Mouse (Mus musculus): ENCODE measurements at regions not wholly inside any gene's neighbourhood (a gene's known extent, or its start where the extent isn't known, plus 50 kb on each side); places are given as distances from the start of the nearest gene placed in this dataset.
A peak's percentile ranks its signal among the peaks of the same experiment; 100 is the strongest.
"Not testable (repeated sequence)": the region's sequence is repeated elsewhere in the genome, so short reads cannot be mapped to it uniquely, and the experiment has no call there.

- no peak for DNase-seq (ENCODE audit: low spot score)
- H3K27ac ChIP-seq (replicated peaks; ENCODE audit: low read depth, low read length), result no peak overlapping the region
- no peaks in the 10 kb centered on the region for H3K4me1 ChIP-seq (ENCODE audit: control insufficient read depth, insufficient read depth, low read length)
- H3K9ac ChIP-seq (ENCODE audit: low read length), result no peak overlapping the region
- no peak for ATAC-seq (ENCODE audit: insufficient number of reproducible peaks, low FRiP score, low TSS enrichment, low read depth)
- H3K27me3 ChIP-seq (ENCODE audit: control insufficient read depth, insufficient read depth, low read length), result no peaks in the 10 kb centered on the region
- H3K36me3 ChIP-seq (ENCODE audit: control insufficient read depth, insufficient read depth, low read length), result no peaks in the 10 kb centered on the region
- no peak overlapping the region for H3K4me2 ChIP-seq (ENCODE audit: low read depth, severe bottlenecking)
- H3K9me3 ChIP-seq (ENCODE audit: control insufficient read depth, low read length), result no peaks in the 10 kb centered on the region
- H3K4me3 ChIP-seq (ENCODE audit: low read depth, low read length), result no peak overlapping the region
- WGBS, result 91% methylated on average over 4 of the region's 4 CpGs
Measured at GRCm38 (mm10) chr6:48224206-48224605, 137.8 kb upstream of the Zfp746 start.

- Histone ChIP-seq H3K27me3 (ENCODE audit: control insufficient read depth, insufficient read depth, low read length) (no peaks in the 10 kb centered on the region), H3K4me3 (ENCODE audit: low read depth, low read length) (no peak overlapping the region), H3K9me3 (ENCODE audit: control insufficient read depth, low read length) (no peaks in the 10 kb centered on the region), H3K9ac (ENCODE audit: low read length) (no peak overlapping the region), H3K36me3 (ENCODE audit: control insufficient read depth, insufficient read depth, low read length) (no peaks in the 10 kb centered on the region), H3K27ac (replicated peaks; ENCODE audit: low read depth, low read length) (no peak overlapping the region), H3K4me2 (ENCODE audit: low read depth, severe bottlenecking) (no peak overlapping the region), H3K4me1 (ENCODE audit: control insufficient read depth, insufficient read depth, low read length) (no peaks in the 10 kb centered on the region)
- DNase-seq (ENCODE audit: low spot score) (no peak), ATAC-seq (ENCODE audit: insufficient number of reproducible peaks, low FRiP score, low TSS enrichment, low read depth) (no peak)
Measured at GRCm38 (mm10) chr6:48222971-48223370, 136.6 kb upstream of the Zfp746 start.

GRCm38 (mm10) chr6:48221806-48222205, 135.4 kb upstream of the Zfp746 start:
- DNase-seq (ENCODE audit: low spot score); H3K4me1 ChIP-seq (ENCODE audit: control insufficient read depth, insufficient read depth, low read length); H3K9me3 ChIP-seq (ENCODE audit: control insufficient read depth, low read length); H3K27ac ChIP-seq (replicated peaks; ENCODE audit: low read depth, low read length); H3K36me3 ChIP-seq (ENCODE audit: control insufficient read depth, insufficient read depth, low read length); H3K4me3 ChIP-seq (ENCODE audit: low read depth, low read length); H3K4me2 ChIP-seq (ENCODE audit: low read depth, severe bottlenecking); H3K27me3 ChIP-seq (ENCODE audit: control insufficient read depth, insufficient read depth, low read length); H3K9ac ChIP-seq (ENCODE audit: low read length); ATAC-seq (ENCODE audit: insufficient number of reproducible peaks, low FRiP score, low TSS enrichment, low read depth): not testable (repeated sequence)
- 64% methylated on average over 1 of the region's 1 CpGs for WGBS

GRCm38 (mm10) chr6:48215212-48215611, 128.8 kb upstream of the Zfp746 start:
- DNase-seq (ENCODE audit: low spot score) (no peak), ATAC-seq (ENCODE audit: insufficient number of reproducible peaks, low FRiP score, low TSS enrichment, low read depth) (no peak)
- 82% methylated on average over 4 of the region's 4 CpGs for WGBS
- H3K9ac ChIP-seq (ENCODE audit: low read length), result no peak overlapping the region
- H3K4me2 ChIP-seq (ENCODE audit: low read depth, severe bottlenecking), result no peak overlapping the region
- no peaks in the 10 kb centered on the region for H3K36me3 ChIP-seq (ENCODE audit: control insufficient read depth, insufficient read depth, low read length)
- no peaks in the 10 kb centered on the region for H3K4me1 ChIP-seq (ENCODE audit: control insufficient read depth, insufficient read depth, low read length)
- H3K27me3 ChIP-seq (ENCODE audit: control insufficient read depth, insufficient read depth, low read length), result no peaks in the 10 kb centered on the region
- H3K9me3 ChIP-seq (ENCODE audit: control insufficient read depth, low read length), result no peaks in the 10 kb centered on the region
- H3K27ac ChIP-seq (replicated peaks; ENCODE audit: low read depth, low read length), result no peak overlapping the region
- no peak overlapping the region for H3K4me3 ChIP-seq (ENCODE audit: low read depth, low read length)

- Histone ChIP-seq H3K27ac (replicated peaks; ENCODE audit: low read depth, low read length) (no peak overlapping the region), H3K27me3 (ENCODE audit: control insufficient read depth, insufficient read depth, low read length) (no peaks in the 10 kb centered on the region), H3K4me2 (ENCODE audit: low read depth, severe bottlenecking) (no peak overlapping the region), H3K9me3 (ENCODE audit: control insufficient read depth, low read length) (no peaks in the 10 kb centered on the region), H3K9ac (ENCODE audit: low read length) (no peak overlapping the region), H3K4me1 (ENCODE audit: control insufficient read depth, insufficient read depth, low read length) (no peaks in the 10 kb centered on the region), H3K4me3 (ENCODE audit: low read depth, low read length) (no peak overlapping the region), H3K36me3 (ENCODE audit: control insufficient read depth, insufficient read depth, low read length) (no peaks in the 10 kb centered on the region)
- DNase-seq (ENCODE audit: low spot score) (no peak), ATAC-seq (ENCODE audit: insufficient number of reproducible peaks, low FRiP score, low TSS enrichment, low read depth) (no peak)
- WGBS, result 90% methylated on average over 2 of the region's 2 CpGs
Measured at GRCm38 (mm10) chr6:48209739-48210138, 123.3 kb upstream of the Zfp746 start.

DNA sequence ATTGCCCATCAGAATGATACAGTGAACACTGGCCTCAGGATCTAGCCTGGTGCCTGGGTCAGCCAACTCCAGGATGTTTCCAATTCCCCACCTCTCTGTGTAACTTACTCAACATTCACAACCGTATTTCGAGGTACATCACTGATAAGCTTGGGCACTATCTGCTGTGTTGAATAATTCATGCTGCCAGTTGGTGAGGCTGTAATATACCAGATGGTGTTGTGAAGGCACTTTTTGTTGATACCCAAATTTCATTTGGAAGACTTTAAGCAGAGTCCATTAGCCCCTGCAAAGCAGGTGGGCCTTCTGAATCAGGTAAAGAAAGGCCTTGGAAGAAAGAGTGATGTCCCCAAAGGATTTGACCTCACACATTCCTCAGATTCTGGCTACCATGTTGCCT, 122.7 kb upstream of the Zfp746 start:
- no peak overlapping the region for H3K27ac ChIP-seq (replicated peaks; ENCODE audit: low read depth, low read length)
- no peaks in the 10 kb centered on the region for H3K9me3 ChIP-seq (ENCODE audit: control insufficient read depth, low read length)
- H3K4me3 ChIP-seq (ENCODE audit: low read depth, low read length), result no peak overlapping the region
- H3K36me3 ChIP-seq (ENCODE audit: control insufficient read depth, insufficient read depth, low read length), result no peaks in the 10 kb centered on the region
- 97% methylated on average over 2 of the region's 2 CpGs for WGBS
- ATAC-seq (ENCODE audit: insufficient number of reproducible peaks, low FRiP score, low TSS enrichment, low read depth) (no peak), DNase-seq (ENCODE audit: low spot score) (no peak)
- H3K9ac ChIP-seq (ENCODE audit: low read length), result no peak overlapping the region
- H3K27me3 ChIP-seq (ENCODE audit: control insufficient read depth, insufficient read depth, low read length), result no peaks in the 10 kb centered on the region
- H3K4me2 ChIP-seq (ENCODE audit: low read depth, severe bottlenecking), result no peak overlapping the region
- no peaks in the 10 kb centered on the region for H3K4me1 ChIP-seq (ENCODE audit: control insufficient read depth, insufficient read depth, low read length)

- H3K27me3 ChIP-seq (ENCODE audit: control insufficient read depth, insufficient read depth, low read length), result no peaks in the 10 kb centered on the region
- H3K4me3 ChIP-seq (ENCODE audit: low read depth, low read length), result no peak overlapping the region
- no peak for DNase-seq (ENCODE audit: low spot score)
- no peaks in the 10 kb centered on the region for H3K4me1 ChIP-seq (ENCODE audit: control insufficient read depth, insufficient read depth, low read length)
- H3K36me3 ChIP-seq (ENCODE audit: control insufficient read depth, insufficient read depth, low read length), result no peaks in the 10 kb centered on the region
- H3K9me3 ChIP-seq (ENCODE audit: control insufficient read depth, low read length), result no peaks in the 10 kb centered on the region
- no peak overlapping the region for H3K4me2 ChIP-seq (ENCODE audit: low read depth, severe bottlenecking)
- no peak overlapping the region for H3K9ac ChIP-seq (ENCODE audit: low read length)
- 93% methylated on average over 5 of the region's 5 CpGs for WGBS
- no peak overlapping the region for H3K27ac ChIP-seq (replicated peaks; ENCODE audit: low read depth, low read length)
- no peak for ATAC-seq (ENCODE audit: insufficient number of reproducible peaks, low FRiP score, low TSS enrichment, low read depth)
Measured at GRCm38 (mm10) chr6:48205722-48206121, 119.3 kb upstream of the Zfp746 start.

GRCm38 (mm10) chr6:48199951-48200350, 113.6 kb upstream of the Zfp746 start:
- H3K4me1 ChIP-seq (ENCODE audit: control insufficient read depth, insufficient read depth, low read length), result no peaks in the 10 kb centered on the region
- ATAC-seq (ENCODE audit: insufficient number of reproducible peaks, low FRiP score, low TSS enrichment, low read depth) (no peak), DNase-seq (ENCODE audit: low spot score) (peak; percentile 56)
- no peaks in the 10 kb centered on the region for H3K36me3 ChIP-seq (ENCODE audit: control insufficient read depth, insufficient read depth, low read length)
- H3K9ac ChIP-seq (ENCODE audit: low read length), result no peak overlapping the region
- H3K27me3 ChIP-seq (ENCODE audit: control insufficient read depth, insufficient read depth, low read length), result no peaks in the 10 kb centered on the region
- H3K27ac ChIP-seq (replicated peaks; ENCODE audit: low read depth, low read length), result no peak overlapping the region
- no peak overlapping the region for H3K4me2 ChIP-seq (ENCODE audit: low read depth, severe bottlenecking)
- no peak overlapping the region for H3K4me3 ChIP-seq (ENCODE audit: low read depth, low read length)
- WGBS, result 55% methylated on average over 3 of the region's 3 CpGs
- no peaks in the 10 kb centered on the region for H3K9me3 ChIP-seq (ENCODE audit: control insufficient read depth, low read length)

DNA sequence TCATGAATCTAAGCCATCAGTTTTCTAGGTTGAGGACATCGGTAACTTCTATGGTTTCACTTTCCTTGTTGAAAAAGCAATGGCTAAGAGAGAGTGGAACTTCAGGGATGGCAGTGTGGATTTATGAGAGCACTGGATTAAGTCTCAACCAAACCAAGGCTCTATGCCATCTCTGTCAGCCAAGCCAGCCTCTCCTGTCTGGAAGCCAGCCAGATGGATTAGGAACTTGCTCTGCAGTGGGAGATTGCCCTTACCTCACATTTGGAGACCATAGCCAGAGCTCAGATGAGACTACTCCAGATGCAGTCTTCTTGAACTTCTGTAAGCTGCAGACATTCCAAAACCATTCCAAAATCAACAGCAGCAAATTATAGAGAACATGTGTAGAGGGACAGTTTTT, 112.4 kb upstream of the Zfp746 start:
- no peaks in the 10 kb centered on the region for H3K36me3 ChIP-seq (ENCODE audit: control insufficient read depth, insufficient read depth, low read length)
- 96% methylated on average over 1 of the region's 1 CpGs for WGBS
- no peak overlapping the region for H3K4me3 ChIP-seq (ENCODE audit: low read depth, low read length)
- no peaks in the 10 kb centered on the region for H3K9me3 ChIP-seq (ENCODE audit: control insufficient read depth, low read length)
- H3K27ac ChIP-seq (replicated peaks; ENCODE audit: low read depth, low read length), result no peak overlapping the region
- no peak overlapping the region for H3K4me2 ChIP-seq (ENCODE audit: low read depth, severe bottlenecking)
- no peak overlapping the region for H3K9ac ChIP-seq (ENCODE audit: low read length)
- H3K4me1 ChIP-seq (ENCODE audit: control insufficient read depth, insufficient read depth, low read length), result no peaks in the 10 kb centered on the region
- no peaks in the 10 kb centered on the region for H3K27me3 ChIP-seq (ENCODE audit: control insufficient read depth, insufficient read depth, low read length)
- no peak for DNase-seq (ENCODE audit: low spot score)
- ATAC-seq (ENCODE audit: insufficient number of reproducible peaks, low FRiP score, low TSS enrichment, low read depth), result no peak
